Mouse (Mus musculus): Measurements from ENCODE around the gene H3f3b.

DNA sequence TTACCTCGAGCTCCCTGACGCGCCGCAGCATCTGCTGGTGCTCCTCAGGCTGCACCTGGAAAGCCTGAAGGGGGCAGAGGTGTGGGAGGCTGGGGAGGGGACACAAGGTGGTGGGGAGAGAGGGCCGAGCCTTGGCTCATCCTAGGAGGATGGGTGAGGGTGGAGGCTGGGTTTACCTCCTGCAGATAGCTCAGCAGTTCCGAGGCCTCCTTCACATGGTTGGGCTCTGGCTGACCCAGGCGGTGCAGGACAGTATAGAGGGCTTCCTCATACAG lies 48.4 kb upstream of the H3f3b start:
- TF ChIP-seq CTCF (IDR thresholded peaks at IDR 0.05; ENCODE audit: control insufficient read depth, insufficient read depth, low read length): no peak
- TF ChIP-seq POLR2A (IDR thresholded peaks at IDR 0.05; ENCODE audit: borderline replicate concordance, control insufficient read depth, low read depth, low read length): no peak

Data from bone marrow, adult 2 months (tissue).